Mouse (Mus musculus): Measurements from ENCODE around the gene Ms4a1. TPM values are rescaled to one million over a fixed set of nuclear protein-coding genes. Genes with fewer than 3 reads are reported as not detected.
A peak's percentile ranks its signal among the peaks of the same experiment; 100 is the strongest.

The Ms4a1 gene
- polyA plus RNA-seq, 1 experiment from 2014 or later = 0.91 TPM

GRCm38 (mm10) chr19:11261522-11261921 is 4.5 kb downstream of the Ms4a1 start:
- H3K36me3 ChIP-seq (ENCODE audit: insufficient read depth, low read length) = no peaks in the 10 kb centered on the region
- H3K27me3 ChIP-seq (replicated peaks; ENCODE audit: insufficient read depth, low read length) = no peaks in the 10 kb centered on the region
- H3K4me3 ChIP-seq (ENCODE audit: low read depth, low read length) = no peak overlapping the region
- no peak overlapping the region for H3K4me2 ChIP-seq (replicated peaks; ENCODE audit: low read depth, low read length)
- TF ChIP-seq EP300 (IDR thresholded peaks at IDR 0.05) (no peak), CTCF (IDR thresholded peaks at IDR 0.05) (no peak)
- H3K4me1 ChIP-seq (ENCODE audit: insufficient read depth, low read depth, low read length) = no peaks in the 10 kb centered on the region
- ATAC-seq = no peak
- H3K27ac ChIP-seq (ENCODE audit: low read length) = no peak overlapping the region
- no peak overlapping the region for H3K9ac ChIP-seq (replicated peaks; ENCODE audit: low read depth)
- DNase-seq (ENCODE audit: low spot score) = no peak
- H3K9me3 ChIP-seq (ENCODE audit: low read length) = no peaks in the 10 kb centered on the region
- 73% methylated on average over 2 of the region's 2 CpGs for WGBS

GRCm38 (mm10) chr19:11244230-11244629 is 21.8 kb downstream of the Ms4a1 start:
- TF ChIP-seq CTCF (IDR thresholded peaks at IDR 0.05) (no peak), EP300 (IDR thresholded peaks at IDR 0.05) (no peak)
- no peak overlapping the region for H3K4me3 ChIP-seq (ENCODE audit: low read depth, low read length)
- no peak overlapping the region for H3K27ac ChIP-seq (ENCODE audit: low read length)
- no peak overlapping the region for H3K9ac ChIP-seq (replicated peaks; ENCODE audit: low read depth)
- ATAC-seq (no peak; the same call in 1 of the 2 replicates), DNase-seq (ENCODE audit: low spot score) (peak; percentile 20)
- no peak overlapping the region for H3K4me2 ChIP-seq (replicated peaks; ENCODE audit: low read depth, low read length)
- H3K9me3 ChIP-seq (ENCODE audit: low read length) = no peaks in the 10 kb centered on the region
- H3K27me3 ChIP-seq (replicated peaks; ENCODE audit: insufficient read depth, low read length) = no peaks in the 10 kb centered on the region
- H3K36me3 ChIP-seq (ENCODE audit: insufficient read depth, low read length) = no peaks in the 10 kb centered on the region
- no peaks in the 10 kb centered on the region for H3K4me1 ChIP-seq (ENCODE audit: insufficient read depth, low read depth, low read length)

- Histone ChIP-seq H3K4me2 (replicated peaks; ENCODE audit: low read depth, low read length) (no peak overlapping the region), H3K27me3 (replicated peaks; ENCODE audit: insufficient read depth, low read length) (no peaks in the 10 kb centered on the region), H3K9ac (replicated peaks; ENCODE audit: low read depth) (no peak overlapping the region), H3K9me3 (ENCODE audit: low read length) (no peaks in the 10 kb centered on the region), H3K4me3 (ENCODE audit: low read depth, low read length) (no peak overlapping the region), H3K36me3 (ENCODE audit: insufficient read depth, low read length) (no peaks in the 10 kb centered on the region), H3K4me1 (ENCODE audit: insufficient read depth, low read depth, low read length) (no peaks in the 10 kb centered on the region), H3K27ac (ENCODE audit: low read length) (no peak overlapping the region)
- no peak for TF ChIP-seq CTCF (IDR thresholded peaks at IDR 0.05)
- TF ChIP-seq EP300 (IDR thresholded peaks at IDR 0.05) = no peak
- no peak for ATAC-seq
- 48% methylated on average over 5 of the region's 5 CpGs for WGBS
- DNase-seq (ENCODE audit: low spot score) = no peak
These were observed 23.5 kb downstream of the Ms4a1 start for GRCm38 (mm10) chr19:11242560-11242959.

- Histone ChIP-seq H3K27ac (ENCODE audit: low read length) (no peak overlapping the region), H3K4me1 (ENCODE audit: insufficient read depth, low read depth, low read length) (no peaks in the 10 kb centered on the region), H3K4me3 (ENCODE audit: low read depth, low read length) (no peak overlapping the region), H3K9me3 (ENCODE audit: low read length) (no peaks in the 10 kb centered on the region), H3K4me2 (replicated peaks; ENCODE audit: low read depth, low read length) (no peak overlapping the region), H3K27me3 (replicated peaks; ENCODE audit: insufficient read depth, low read length) (no peaks in the 10 kb centered on the region), H3K36me3 (ENCODE audit: insufficient read depth, low read length) (no peaks in the 10 kb centered on the region), H3K9ac (replicated peaks; ENCODE audit: low read depth) (no peak overlapping the region)
- TF ChIP-seq EP300 (IDR thresholded peaks at IDR 0.05) (no peak), CTCF (IDR thresholded peaks at IDR 0.05) (no peak)
- ATAC-seq = no peak
- DNase-seq (ENCODE audit: low spot score) = no peak
These were observed 30.2 kb downstream of the Ms4a1 start for GRCm38 (mm10) chr19:11235820-11236219.

GRCm38 (mm10) chr19:11234921-11235735 is 30.9 kb downstream of the Ms4a1 start:
- TF ChIP-seq CTCF (IDR thresholded peaks at IDR 0.05) (no peak), EP300 (IDR thresholded peaks at IDR 0.05) (no peak)
- H3K4me2 ChIP-seq (replicated peaks; ENCODE audit: low read depth, low read length) = no peak overlapping the region
- H3K4me3 ChIP-seq (ENCODE audit: low read depth, low read length) = no peak overlapping the region
- no peak overlapping the region for H3K9ac ChIP-seq (replicated peaks; ENCODE audit: low read depth)
- H3K36me3 ChIP-seq (ENCODE audit: insufficient read depth, low read length) = no peaks in the 10 kb centered on the region
- no peak overlapping the region for H3K27ac ChIP-seq (ENCODE audit: low read length)
- DNase-seq (ENCODE audit: low spot score) (no peak), ATAC-seq (no peak)
- no peaks in the 10 kb centered on the region for H3K4me1 ChIP-seq (ENCODE audit: insufficient read depth, low read depth, low read length)
- H3K27me3 ChIP-seq (replicated peaks; ENCODE audit: insufficient read depth, low read length) = no peaks in the 10 kb centered on the region
- no peaks in the 10 kb centered on the region for H3K9me3 ChIP-seq (ENCODE audit: low read length)
- WGBS = 48% methylated on average over 5 of the region's 5 CpGs

- no peaks in the 10 kb centered on the region for H3K9me3 ChIP-seq (ENCODE audit: low read length)
- H3K4me1 ChIP-seq (ENCODE audit: insufficient read depth, low read depth, low read length) = no peaks in the 10 kb centered on the region
- WGBS = 67% methylated on average over 5 of the region's 5 CpGs
- H3K27ac ChIP-seq (ENCODE audit: low read length) = no peak overlapping the region
- no peak overlapping the region for H3K9ac ChIP-seq (replicated peaks; ENCODE audit: low read depth)
- H3K27me3 ChIP-seq (replicated peaks; ENCODE audit: insufficient read depth, low read length) = no peaks in the 10 kb centered on the region
- TF ChIP-seq CTCF (IDR thresholded peaks at IDR 0.05) (no peak), EP300 (IDR thresholded peaks at IDR 0.05) (no peak)
- H3K4me2 ChIP-seq (replicated peaks; ENCODE audit: low read depth, low read length) = no peak overlapping the region
- no peak overlapping the region for H3K4me3 ChIP-seq (ENCODE audit: low read depth, low read length)
- H3K36me3 ChIP-seq (ENCODE audit: insufficient read depth, low read length) = no peaks in the 10 kb centered on the region
- no peak for ATAC-seq
- no peak for DNase-seq (ENCODE audit: low spot score)
These were observed 31.8 kb downstream of the Ms4a1 start for GRCm38 (mm10) chr19:11234244-11234643.
